Mouse (Mus musculus) urinary bladder, adult 18-20 months (tissue): ENCODE results near the gene Cdh8.
"Not testable (repeated sequence)": the region's sequence is repeated elsewhere in the genome, so short reads cannot be mapped to it uniquely, and the experiment has no call there.

Source experiments
- DNase-seq, 2 experiments: peaks; one replicate each; pipeline ENCODE4 v3.0.0; 2022; ENCODE audit warnings: low spot score in 2 of 2, mixed read lengths in 2 of 2

The Cdh8 gene

GRCm38 (mm10) chr8:99285103-99285502, 131.2 kb downstream of the Cdh8 start:
- no peak for DNase-seq

DNA sequence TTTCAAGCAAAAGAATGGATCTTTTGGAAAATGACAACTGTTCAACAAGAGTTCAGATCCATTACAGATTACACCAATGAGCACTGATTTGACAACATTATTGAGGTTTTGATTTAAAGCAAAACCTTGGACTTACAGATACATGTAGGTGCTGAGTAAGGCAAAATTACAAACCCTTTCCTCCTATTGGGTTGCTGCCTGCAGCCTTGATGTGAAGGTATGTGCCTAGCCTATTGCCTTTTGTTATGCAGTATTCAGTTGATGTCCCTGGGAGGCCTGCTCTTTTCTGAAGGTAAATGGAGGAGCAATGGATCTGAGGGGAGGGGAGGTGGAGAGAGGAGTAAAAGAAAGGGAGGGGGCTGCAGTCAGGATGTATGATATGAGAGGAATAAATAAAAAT, 135.9 kb downstream of the Cdh8 start:
- no peak for DNase-seq

- no peak for DNase-seq
Observed at GRCm38 (mm10) chr8:99267133-99267532, 149.1 kb downstream of the Cdh8 start.

- no peak for DNase-seq
Observed at GRCm38 (mm10) chr8:99234372-99234771, 181.9 kb downstream of the Cdh8 start.

- no peak for DNase-seq
Observed at GRCm38 (mm10) chr8:99223697-99224096, 192.6 kb downstream of the Cdh8 start.

- no peak for DNase-seq
Observed at GRCm38 (mm10) chr8:99205194-99205593, 211.1 kb downstream of the Cdh8 start.

DNA sequence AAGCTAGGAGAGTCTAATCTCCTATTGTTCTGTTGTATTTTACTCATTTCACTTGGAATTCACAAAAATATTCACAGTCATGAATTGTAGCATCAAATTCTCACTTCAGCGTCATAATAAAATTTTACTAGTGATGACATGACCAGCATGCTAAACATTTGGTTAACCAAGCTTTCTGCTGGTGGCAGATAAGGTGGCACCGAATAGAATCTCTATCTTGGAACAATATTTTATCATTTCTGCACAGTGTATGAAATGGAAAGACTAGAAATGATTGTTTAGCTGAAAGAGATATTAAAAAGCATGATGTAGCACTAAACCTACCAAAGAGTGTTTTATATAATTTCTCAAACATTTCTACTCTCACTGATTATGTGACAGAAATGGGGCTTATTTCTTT, 225.6 kb downstream of the Cdh8 start:
- DNase-seq, result no peak

DNA sequence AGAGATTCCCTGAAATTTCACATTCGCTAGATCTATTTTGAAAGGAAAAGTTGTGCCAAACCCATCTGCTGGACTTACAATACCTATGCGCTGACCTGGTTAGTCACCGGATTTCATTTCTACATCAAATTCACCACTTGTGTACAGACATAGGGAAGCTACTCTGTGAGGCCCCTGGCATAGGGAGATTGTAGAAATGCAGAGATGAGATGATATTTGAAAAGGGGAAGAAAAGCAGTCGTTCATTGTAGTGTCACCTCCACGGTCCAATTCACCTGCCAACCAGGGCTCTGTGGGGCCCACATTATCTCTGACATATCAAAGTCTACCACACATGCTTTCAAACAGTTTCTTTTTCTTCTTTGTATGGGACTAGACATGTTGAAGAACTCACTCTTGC, 229.4 kb downstream of the Cdh8 start:
- no peak for DNase-seq

DNA sequence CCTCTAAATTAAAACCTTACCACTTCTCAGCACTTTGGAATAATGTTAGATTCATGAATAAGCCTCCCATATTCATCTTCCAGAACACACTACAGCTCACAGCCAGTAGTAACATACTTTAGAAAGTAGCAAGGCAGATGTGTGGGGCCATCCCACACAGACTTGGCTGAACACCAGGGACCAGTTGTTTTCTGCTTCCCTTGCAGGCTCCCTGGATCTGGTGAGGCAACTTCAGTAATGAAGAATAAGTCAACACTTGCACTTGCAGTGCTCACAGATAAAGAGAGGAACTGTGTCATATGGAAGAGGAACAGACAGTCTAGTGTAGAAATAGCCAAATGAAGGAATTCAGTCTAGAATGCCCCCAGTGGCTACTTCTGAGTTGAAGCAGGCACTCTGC, 232.1 kb downstream of the Cdh8 start:
- no peak for DNase-seq

DNA sequence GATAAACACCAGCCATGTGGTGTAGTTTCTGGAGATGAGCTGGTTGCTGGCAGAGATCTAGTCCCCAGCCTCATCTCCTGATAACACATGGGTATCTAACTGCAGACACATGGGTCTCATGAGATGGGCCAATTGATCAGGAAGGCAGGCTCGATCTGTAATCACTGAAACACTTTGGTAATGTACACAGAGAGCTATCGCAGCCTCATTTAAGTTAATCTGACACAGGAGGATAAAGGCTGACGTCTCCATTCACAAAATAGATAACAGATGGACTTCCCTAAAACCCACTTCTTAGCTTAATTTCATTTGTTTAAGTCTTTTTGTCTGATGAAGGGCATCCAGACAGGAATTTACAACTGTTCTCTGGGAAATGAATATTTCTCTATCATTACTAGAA, 249.3 kb downstream of the Cdh8 start:
- DNase-seq, result no peak

DNA sequence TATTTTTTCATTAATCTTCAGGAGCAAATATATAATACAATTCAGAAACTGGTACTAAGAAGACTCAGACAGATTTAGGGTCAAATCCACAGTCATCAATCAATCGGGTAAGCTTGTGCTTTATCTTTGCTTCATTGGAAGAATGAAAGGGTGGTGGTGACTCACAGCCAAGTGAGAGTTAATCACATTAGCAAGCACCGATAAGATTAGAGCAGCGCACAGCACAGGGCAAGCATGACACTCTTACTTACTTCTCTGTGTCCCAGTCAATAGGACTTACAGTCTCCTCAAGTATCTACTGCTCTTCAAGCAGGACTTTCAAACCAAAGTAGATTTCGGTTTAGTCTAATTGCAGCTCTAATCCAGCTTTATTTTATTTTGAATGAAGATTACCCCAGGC, 254.6 kb downstream of the Cdh8 start:
- DNase-seq, result no peak

- no peak for DNase-seq
Observed at GRCm38 (mm10) chr8:99145436-99145835, 270.8 kb downstream of the Cdh8 start.

GRCm38 (mm10) chr8:99144761-99145160, 271.5 kb downstream of the Cdh8 start:
- not testable (repeated sequence) for DNase-seq

- no peak for DNase-seq
Observed at GRCm38 (mm10) chr8:99098453-99098852, 317.8 kb downstream of the Cdh8 start.

- no peak for DNase-seq
Observed at GRCm38 (mm10) chr8:99051344-99051743, 364.9 kb downstream of the Cdh8 start.

DNA sequence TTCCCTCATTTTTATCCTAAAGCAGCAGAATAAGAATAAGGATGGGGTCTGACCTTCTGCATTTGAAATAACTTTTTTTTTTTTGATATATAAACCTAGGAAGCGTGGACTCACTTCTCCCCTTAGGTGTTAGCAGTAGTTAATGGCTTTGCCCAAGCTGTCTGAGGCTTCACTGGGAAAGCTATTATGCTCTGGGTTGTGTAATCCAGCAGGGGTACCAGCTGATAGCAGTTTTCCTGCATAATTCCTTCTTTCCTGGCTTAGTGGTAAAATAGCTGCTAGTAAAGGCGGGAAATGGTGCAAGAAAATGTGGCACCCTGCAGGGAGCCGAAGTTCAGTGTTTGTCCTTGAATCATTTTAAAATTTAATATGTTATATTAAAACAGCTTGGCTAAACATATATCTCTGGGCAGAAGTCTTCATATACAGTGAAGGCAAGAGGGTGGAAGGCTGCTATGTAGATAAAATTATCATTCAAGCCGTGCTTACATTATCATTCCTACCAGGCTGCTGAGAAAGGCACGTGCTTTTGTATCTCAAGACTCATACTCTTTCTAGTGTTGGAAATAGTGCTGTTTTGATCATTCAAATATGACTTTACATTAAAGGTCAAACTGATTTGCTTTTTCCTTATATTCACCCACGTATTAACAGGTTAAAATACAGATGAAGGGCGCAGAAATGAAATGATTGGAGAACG, 367.5 kb downstream of the Cdh8 start:
- DNase-seq, result no peak

DNA sequence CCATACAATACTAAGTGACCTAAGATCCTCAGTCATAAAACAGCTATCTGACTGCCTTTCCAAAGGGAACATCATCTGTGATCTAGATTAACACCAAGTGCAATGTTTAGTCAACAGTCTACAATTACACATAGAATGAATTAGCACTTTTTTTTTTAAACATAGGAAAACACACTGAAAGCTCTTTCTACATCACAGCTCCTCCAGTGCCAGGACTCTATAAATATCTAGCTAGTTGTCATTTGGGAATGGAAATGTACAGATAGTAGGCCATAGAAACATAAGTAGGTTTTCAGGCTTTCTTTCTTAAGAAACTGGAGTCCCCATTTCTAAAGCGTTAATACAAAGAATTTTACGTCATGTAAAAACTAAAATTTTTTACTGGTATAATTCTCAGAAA, 375.8 kb downstream of the Cdh8 start:
- DNase-seq, result no peak

DNA sequence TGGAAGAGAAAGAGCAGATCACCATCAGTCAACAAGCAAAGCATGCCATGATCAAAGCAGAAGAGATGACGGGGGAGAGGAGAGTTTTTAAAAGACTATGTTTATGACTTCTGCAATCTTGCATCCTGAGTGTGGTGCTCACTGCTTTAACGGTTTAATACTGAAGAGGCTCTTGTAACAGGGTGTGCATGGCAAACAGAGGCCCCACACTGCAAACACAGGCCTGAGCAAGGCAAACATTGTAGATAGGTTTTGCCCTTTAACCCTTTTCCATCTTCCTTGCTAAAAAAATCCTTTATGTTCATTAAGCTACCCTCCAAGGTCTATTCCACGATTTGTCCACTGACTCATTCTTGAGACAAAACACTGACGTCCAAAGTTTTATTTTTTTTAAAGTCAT, 385.2 kb downstream of the Cdh8 start:
- DNase-seq, result no peak
